Mouse (Mus musculus) adrenal gland (tissue): ENCODE results near the gene Atpaf1.

Experiments
- intact Hi-C: fragments of 180-260 bp; cut with DNase I; formaldehyde crosslinking; loops from one replicate; pipeline ENCODE4 v1.15.1; 2025

Atpaf1 gene

DNA sequence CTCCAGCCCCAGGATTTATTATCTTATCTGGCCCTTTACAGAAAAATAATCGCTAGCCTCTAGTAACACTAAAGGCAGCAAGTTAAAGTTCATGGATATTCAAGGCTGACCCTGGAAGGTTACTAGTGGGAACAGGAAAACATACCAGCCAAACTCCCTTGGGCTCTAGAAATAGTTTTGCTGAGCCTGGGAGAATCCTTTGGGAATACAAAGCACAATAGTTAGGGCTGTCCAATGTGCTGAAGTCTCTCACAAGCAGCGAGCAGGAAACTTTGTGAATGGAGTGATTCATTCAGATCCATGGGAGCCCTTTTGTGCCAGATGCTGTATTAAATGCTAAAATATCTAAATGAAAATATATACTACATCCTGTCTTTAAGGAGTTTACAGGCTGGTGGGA lies 62.0 kb downstream of the Atpaf1 start:
- intact Hi-C loops: no loop called here

DNA sequence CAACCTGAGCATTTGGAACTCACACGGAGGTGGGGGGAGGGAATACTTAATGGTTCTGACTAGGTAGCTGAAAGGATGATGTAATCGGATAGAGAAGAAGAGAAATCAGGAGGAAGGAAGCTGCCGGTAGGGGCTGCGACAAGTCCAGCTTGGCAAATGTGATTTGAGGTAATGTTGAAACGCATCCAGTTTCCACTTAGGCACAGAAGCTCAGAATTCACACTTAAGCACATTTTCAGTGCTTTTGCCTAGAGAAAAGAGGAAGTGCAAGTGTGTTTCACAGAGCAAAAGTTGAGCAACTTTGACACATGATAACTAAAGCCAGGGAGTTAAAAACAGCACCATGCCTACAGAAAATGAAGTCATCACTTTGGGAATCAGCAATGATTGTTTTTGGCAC lies 62.8 kb downstream of the Atpaf1 start:
- intact Hi-C loops: no loop called here

DNA sequence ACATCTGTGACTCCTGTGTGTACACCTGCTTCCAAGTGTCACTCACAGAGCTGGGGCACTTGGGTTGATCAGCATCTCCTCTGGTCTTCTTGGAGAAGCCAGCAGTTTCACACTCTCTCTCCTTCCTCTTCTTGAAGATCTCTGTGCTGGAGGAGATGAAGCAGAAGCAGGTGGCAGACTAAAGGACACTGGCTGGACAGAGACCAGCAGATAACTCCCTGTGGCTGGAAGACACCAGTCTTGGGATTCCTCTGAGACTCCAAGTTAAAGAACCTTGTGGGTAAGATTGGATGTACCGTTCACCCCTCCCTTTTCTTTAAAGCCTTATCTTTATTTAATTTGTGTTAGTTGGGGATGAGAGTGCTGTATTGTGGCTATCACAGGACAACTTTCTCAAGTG lies 63.5 kb downstream of the Atpaf1 start:
- intact Hi-C loops: no loop called here

DNA sequence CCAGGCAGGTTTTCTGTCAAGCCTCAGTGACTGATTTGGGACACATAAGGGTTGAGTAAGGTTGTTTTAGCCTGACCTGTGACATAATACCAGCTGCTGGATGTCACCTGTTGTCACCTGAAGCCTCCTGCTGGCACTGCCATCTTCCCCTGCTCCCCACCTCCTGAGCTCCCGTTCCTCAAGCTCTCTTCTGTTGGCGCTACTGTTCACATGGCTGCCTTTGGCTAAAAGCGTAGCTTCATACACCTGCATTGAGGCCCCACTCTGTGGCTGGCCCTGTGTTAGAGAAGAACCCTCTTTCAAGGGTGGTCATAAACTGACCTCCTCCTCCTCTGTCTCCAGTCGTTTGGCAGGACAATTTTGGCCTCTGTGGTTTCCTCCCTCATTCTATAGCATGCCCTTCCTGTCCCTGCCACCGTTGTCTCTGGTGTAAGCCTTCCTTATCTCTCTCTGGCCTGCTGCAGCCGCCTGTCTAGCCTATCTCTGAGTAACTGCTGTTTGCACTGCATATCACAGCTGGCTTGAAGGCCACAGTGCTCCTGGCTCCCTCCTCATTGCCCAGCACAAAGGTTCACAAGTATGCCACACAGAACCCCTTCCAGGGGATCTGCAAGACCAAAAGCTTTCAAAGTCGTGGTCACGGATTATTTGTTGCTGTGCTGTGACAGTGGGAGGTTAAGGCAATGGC lies 64.5 kb downstream of the Atpaf1 start:
- intact Hi-C loops: no loop called here

DNA sequence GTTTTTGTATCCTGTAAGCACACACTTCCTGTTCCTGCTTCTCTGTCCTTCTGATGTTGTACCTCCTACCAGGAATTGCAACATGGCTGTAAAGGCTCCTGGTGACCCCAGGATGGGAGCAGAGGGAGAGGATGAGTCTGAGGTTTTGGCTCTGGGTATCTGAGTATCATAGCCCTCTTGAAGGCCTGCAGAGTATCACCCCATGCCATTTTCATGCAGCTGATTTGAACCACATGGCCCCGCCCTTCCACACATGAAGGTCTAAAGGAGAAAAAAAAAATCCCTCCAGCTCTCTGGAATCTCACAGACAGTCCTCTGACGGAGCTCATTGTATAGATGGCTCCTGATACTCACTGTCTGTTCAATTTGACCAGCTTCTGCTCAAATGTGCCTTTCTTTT lies 65.5 kb downstream of the Atpaf1 start:
- intact Hi-C loops: no loop called here

DNA sequence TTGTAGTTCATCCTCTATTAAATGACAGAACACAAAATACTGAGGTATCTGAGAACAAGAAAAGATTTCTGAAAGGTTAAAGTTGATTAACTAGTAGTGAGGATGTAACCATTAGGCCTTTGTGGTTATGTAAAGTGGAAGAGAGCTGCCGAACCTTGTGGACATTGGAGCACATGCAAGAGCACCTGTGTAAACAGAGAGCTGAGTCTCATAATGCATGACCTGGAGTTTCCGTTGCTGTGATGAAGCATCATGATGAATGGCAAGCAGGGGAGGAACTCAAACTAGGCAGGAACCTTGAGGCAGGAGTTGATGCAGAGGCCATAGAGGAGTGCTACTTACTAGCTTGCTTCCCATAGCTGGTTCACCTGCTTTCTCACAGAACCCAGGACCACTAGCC lies 66.0 kb downstream of the Atpaf1 start:
- intact Hi-C loops: no loop called here

DNA sequence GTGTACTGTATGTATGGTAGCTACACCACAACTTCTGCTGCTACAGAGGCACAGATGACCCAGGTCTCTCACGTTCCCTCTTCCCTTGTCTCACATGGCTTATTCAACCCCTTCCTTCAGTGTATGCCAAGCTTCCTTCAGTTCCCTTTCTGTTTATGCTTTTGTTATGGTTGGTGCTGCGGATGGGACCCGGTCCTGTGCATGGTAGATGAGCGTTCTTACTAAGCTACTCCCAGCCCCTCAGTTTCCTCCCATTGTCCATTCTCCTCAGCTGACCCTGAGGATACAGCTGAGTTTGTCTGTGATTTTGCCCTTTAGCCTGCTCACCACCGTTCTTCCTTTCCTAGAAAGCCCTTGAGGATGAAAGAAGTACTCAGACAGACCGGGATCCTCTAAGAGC lies 67.0 kb downstream of the Atpaf1 start:
- intact Hi-C loops: no loop called here

DNA sequence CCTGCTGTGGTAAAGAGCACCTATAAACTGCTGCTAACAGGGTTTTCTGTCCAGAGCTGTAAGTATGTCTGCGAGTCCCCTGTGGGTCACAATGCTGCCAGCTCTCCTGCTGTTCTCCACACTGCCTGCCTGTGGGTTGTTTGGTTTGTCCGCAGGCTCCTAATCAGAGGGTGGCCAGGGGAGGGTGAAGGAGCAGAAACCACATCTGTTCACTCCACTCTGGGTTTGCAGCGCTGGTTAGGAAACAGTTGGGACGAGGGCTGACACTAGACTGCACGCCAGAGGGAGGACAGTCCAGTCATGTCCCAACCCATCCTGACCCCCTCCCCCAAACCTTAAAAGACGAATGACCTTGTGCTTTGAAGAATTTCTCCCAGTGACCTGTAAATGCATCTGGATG lies 70.5 kb downstream of the Atpaf1 start:
- intact Hi-C loops: no loop called here

DNA sequence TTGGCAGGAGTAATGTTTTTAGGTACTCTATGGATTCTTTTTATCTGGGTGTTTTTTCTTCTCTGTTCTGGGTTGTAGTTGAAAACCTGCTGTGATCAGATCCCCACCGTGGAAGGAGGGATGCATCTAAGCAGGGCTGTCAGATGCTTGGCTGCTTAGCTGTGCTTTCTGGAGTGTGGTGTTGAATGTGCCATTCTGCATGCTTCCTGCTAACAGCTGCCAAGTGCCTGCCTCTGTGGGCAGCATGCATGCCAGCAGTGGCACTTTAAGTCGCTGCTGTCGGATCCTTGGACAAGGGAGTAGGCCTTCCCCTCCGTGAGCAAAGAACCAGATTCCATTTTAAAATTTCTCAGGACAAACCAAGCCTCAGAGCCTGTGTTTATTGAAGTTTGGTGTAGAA lies 71.0 kb downstream of the Atpaf1 start:
- intact Hi-C loops: no loop called here

DNA sequence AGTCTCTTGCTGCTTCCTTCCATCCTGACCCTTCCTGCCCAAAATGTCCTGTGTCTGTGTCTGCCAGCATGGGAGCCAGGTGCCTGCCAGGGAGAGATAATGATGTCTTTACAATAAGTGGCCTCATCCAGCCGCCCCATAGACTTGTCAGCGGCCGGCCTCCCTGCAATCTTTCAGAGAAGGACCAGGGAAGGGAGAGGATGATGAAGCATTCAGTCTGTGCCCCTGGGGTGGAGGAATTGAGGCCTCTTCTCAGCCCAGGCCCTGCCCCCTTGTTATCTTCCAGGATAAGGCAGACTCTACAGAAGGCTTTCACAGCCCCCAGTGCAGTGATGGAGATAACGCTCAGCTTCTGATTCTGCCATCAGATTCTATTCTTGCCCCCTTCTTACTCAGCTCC lies 71.7 kb downstream of the Atpaf1 start:
- intact Hi-C loops: no loop called here

DNA sequence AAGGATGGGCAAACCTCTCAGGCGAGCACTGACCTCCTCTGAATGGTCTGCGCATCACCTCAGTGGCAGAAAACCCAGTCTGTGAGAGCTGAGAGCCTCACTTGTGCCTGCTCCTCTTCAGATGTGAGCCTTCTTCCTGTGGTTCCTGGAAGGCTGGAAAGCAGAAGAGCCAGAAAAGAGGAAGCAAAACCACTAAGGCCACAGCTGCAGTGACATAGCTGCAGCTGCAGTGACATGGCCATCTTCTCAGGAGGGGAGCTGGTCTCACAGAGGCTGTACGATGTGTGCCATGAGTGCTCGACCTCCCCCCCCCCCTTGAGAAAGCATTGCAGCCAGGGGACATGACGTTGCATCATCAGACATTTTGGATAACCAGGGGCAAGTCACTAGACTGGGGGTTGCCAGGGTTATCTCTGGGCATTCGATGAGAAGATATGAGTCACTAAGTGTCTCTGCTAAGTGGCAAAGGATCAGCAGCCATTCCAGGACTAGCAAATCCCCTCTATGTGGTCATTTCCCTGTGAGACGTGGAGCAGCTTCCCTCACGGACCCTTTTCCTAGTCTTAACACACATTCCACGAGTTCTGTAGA lies 72.8 kb downstream of the Atpaf1 start:
- intact Hi-C loops: no loop called here

DNA sequence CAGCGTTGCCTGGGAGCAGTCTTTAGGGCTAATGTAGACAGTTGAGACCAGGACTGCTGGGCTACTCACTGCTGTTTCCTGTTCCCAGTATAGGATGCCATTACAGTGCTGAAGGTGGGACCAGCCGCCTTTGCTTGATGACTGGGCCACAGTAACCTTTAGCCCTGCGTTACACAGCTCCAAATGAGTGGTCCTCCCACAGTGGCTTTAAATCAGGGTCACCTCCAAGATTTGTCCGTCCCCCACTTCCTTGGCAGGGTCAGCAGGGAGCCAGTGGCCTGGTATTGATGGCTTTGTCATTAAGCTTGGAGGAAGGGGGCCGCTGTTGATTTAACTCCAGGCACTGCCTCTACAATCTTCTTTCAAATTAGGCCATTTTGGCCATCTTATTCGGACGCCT lies 78.7 kb downstream of the Atpaf1 start:
- intact Hi-C loops: no loop called here

DNA sequence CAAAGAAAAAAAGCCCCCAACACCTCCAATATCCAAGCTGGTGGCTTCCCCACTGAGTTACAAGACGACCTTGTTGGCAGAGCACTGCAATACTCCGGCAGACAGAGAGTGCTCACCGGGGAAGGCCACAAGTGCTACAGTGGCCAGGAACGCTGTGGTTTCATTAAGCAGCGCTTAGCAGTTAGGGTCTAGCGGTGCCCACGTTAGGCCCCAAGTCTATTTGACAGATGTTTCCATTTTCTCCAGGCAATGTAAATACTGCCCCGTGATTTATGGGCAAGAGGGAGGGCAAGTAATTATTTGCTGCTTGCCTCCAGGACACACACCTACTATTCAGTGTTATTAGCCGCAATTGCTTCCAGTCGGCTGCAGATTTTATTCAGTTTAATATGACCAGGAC lies 79.3 kb downstream of the Atpaf1 start:
- intact Hi-C loops: no loop called here
